Mouse (Mus musculus) Patski (cell line): ENCODE measurements around the gene Hist1h2bf. TPM values are rescaled to one million over a fixed set of nuclear protein-coding genes. Genes with fewer than 3 reads are reported as not detected.
"Not testable (repeated sequence)": the region's sequence is repeated elsewhere in the genome, so short reads cannot be mapped to it uniquely, and the experiment has no call there.

ENCODE experiments used
- ATAC-seq: fragments of 100-300 bp; one replicate; pipeline ENCODE4 v1.8.0; 2021
- CTCF ChIA-PET: fragments of 350-600 bp; sonication (Branson Sonifier 250); formaldehyde crosslinking; loops from one replicate; lab custom pipeline; 2022; ENCODE audit warnings: inconsistent platforms; lab: Charles Lee
- POLR2A ChIA-PET: fragments of 350-600 bp; sonication (Branson Sonifier 250); formaldehyde crosslinking; loops from one replicate; lab custom pipeline; 2022; ENCODE audit warnings: antibody characterized with exemption, inconsistent platforms; lab: Charles Lee
- DNase-seq: peaks from one replicate; pipeline ENCODE4 v3.0.0-alpha.2; 2011; ENCODE audit warnings: low read depth, low spot score
- H3K27me3 ChIP-seq: fragments of 371-371 bp; one replicate; pipeline ENCODE4 v1.5.1; 2021
- CTCF ChIP-seq: fragments of 100-300 bp; IDR thresholded peaks from one replicate; pipeline ENCODE4 v1.5.1; 2021
- in situ Hi-C: fragments of 300-500 bp; cut with MboI; formaldehyde crosslinking; loops from 3 replicates; pipeline ENCODE4 v1.11.1; 2018; ENCODE audit warnings: low pct_unique_long_range_greater_than_20kb, mixed read lengths
- polyA plus RNA-seq: library from polyadenylated mRNA; unstranded; gene quantifications from one replicate; pipeline ENCODE4 v1.2.3, GENCODE M21; 2021

Gene Hist1h2bf
- polyA plus RNA-seq, 1 experiment from 2014 or later = 2.0 TPM

- H3K27me3 ChIP-seq = no peaks in the 10 kb centered on the region
- TF ChIP-seq CTCF = no peak
- ChIA-PET POLR2A (no interaction called here), CTCF (no interaction called here)
- in situ Hi-C loops = loop anchor here (10.0 kb wide), 1 partner anchor 1821 kb away; the partner anchor contains the start of genes Hist1h2ai, Hist1h2bl and Hist1h3h
- DNase-seq (no peak), ATAC-seq (no peak)
Observed at GRCm38 (mm10) chr13:23536076-23536822, 37.7 kb downstream of the Hist1h2bf start.

GRCm38 (mm10) chr13:23535137-23536075 lies 38.6 kb downstream of the Hist1h2bf start, which contains the start of gene Hist1h3g:
Gene Hist1h3g, plus strand, starts transcription at chr13:23535422.
- CTCF ChIA-PET, DNase-seq, H3K27me3 ChIP-seq: not testable (repeated sequence)
- in situ Hi-C loops = loop anchor here (10.0 kb wide), 1 partner anchor 1821 kb away; the partner anchor contains the start of genes Hist1h2ai, Hist1h2bl and Hist1h3h
- ATAC-seq = peak; percentile 61
- POLR2A ChIA-PET = interaction anchor here (0.6 kb wide), 1 partner anchor 47 kb away, joined by 3 read pairs; no protein-coding TSS in a partner anchor

- CTCF ChIA-PET = interaction anchor here (1.1 to 1.6 kb wide), 2 partner anchors 9 to 20 kb away, joined by 4 to 6 read pairs; partner anchors contain the start of gene Hist1h2bh
- no peaks in the 10 kb centered on the region for H3K27me3 ChIP-seq
- ATAC-seq = peak; percentile 19
- TF ChIP-seq CTCF = no peak
- no peak for DNase-seq
- in situ Hi-C loops = loop anchor here (5.0 to 10.0 kb wide), 3 partner anchors 63 to 1820 kb away; partner anchors contain the start of genes Hist1h2ag, Hist1h2ai, Hist1h2bj and Hist1h2bl
- POLR2A ChIA-PET = interaction anchor here (0.6 kb wide), 1 partner anchor 48 kb away, joined by 3 read pairs; no protein-coding TSS in a partner anchor
Observed at GRCm38 (mm10) chr13:23534368-23535131, 39.4 kb downstream of the Hist1h2bf start.

- ATAC-seq = peak; percentile 52
- CTCF ChIA-PET = interaction anchor here (1.1 to 1.6 kb wide), 2 partner anchors 9 to 20 kb away, joined by 4 to 6 read pairs; partner anchors contain the start of gene Hist1h2bh
- DNase-seq, H3K27me3 ChIP-seq: not testable (repeated sequence)
- POLR2A ChIA-PET = interaction anchor here (0.7 kb wide), 1 partner anchor 57 kb away, joined by 3 read pairs; no protein-coding TSS in a partner anchor
- in situ Hi-C loops = loop anchor here (5.0 to 10.0 kb wide), 3 partner anchors 64 to 1819 kb away; partner anchors contain the start of genes Hist1h2ag, Hist1h2ai, Hist1h2bj and Hist1h2bl
Observed at GRCm38 (mm10) chr13:23533560-23534367, 40.2 kb downstream of the Hist1h2bf start, which contains the start of gene Hist1h2af. Gene Hist1h2af, plus strand, starts transcription at chr13:23533906.

GRCm38 (mm10) chr13:23532262-23533075 lies 41.5 kb downstream of the Hist1h2bf start:
- CTCF ChIA-PET = no interaction called here
- POLR2A ChIA-PET = interaction anchor here (0.6 kb wide), 1 partner anchor 1794 kb away, joined by 3 read pairs; no protein-coding TSS in a partner anchor
- in situ Hi-C loops = loop anchor here (5.0 to 10.0 kb wide), 3 partner anchors 65 to 1818 kb away; partner anchors contain the start of genes Hist1h2ag, Hist1h2ai, Hist1h2bj and Hist1h2bl
- TF ChIP-seq CTCF = no peak
- DNase-seq (no peak), ATAC-seq (no peak)
- no peaks in the 10 kb centered on the region for H3K27me3 ChIP-seq

GRCm38 (mm10) chr13:23530901-23531875 lies 42.8 kb downstream of the Hist1h2bf start, which contains the start of gene Hist1h4h:
Gene Hist1h4h, plus strand, starts transcription at chr13:23531050.
- DNase-seq = peak; percentile 92
- POLR2A ChIA-PET = interaction anchor here (0.6 kb wide), 1 partner anchor 1793 kb away, joined by 3 read pairs; no protein-coding TSS in a partner anchor
- CTCF ChIA-PET = no interaction called here
- TF ChIP-seq CTCF = no peak
- in situ Hi-C loops = loop anchor here (5.0 to 10.0 kb wide), 3 partner anchors 66 to 1816 kb away; partner anchors contain the start of genes Hist1h2ag, Hist1h2ai, Hist1h2bj and Hist1h2bl
- H3K27me3 ChIP-seq = no peaks in the 10 kb centered on the region
- peak; percentile 68 for ATAC-seq
